Mouse (Mus musculus) G1E (cell line): Measurements from ENCODE around the gene Radil.

ENCODE experiments used
- CTCF ChIP-seq: IDR thresholded peaks from 2 replicates; pipeline ENCODE4 v1.5.1; 2012; ENCODE audit warnings: low read depth, low read length, inconsistent platforms, mixed read lengths
- GATA1 ChIP-seq: IDR thresholded peaks from 2 replicates; pipeline ENCODE4 v1.6.1; 2012; ENCODE audit warnings: borderline replicate concordance, low read length, inconsistent platforms, mixed read lengths
- GATA2 ChIP-seq: IDR thresholded peaks from 2 replicates; pipeline ENCODE4 v1.6.1; 2012; ENCODE audit warnings: low read depth, low read length, inconsistent platforms, borderline replicate concordance
- POLR2AphosphoS5 ChIP-seq: IDR thresholded peaks from 2 replicates; pipeline ENCODE4 v1.6.1; 2012; ENCODE audit warnings: low read depth, low read length, inconsistent platforms; ENCODE audit not compliant: insufficient replicate concordance
- TAL1 ChIP-seq: conservative IDR thresholded peaks from 2 replicates; pipeline ENCODE4 v1.6.1; 2012; ENCODE audit warnings: low read depth, low read length, inconsistent platforms, mixed read lengths

DNA sequence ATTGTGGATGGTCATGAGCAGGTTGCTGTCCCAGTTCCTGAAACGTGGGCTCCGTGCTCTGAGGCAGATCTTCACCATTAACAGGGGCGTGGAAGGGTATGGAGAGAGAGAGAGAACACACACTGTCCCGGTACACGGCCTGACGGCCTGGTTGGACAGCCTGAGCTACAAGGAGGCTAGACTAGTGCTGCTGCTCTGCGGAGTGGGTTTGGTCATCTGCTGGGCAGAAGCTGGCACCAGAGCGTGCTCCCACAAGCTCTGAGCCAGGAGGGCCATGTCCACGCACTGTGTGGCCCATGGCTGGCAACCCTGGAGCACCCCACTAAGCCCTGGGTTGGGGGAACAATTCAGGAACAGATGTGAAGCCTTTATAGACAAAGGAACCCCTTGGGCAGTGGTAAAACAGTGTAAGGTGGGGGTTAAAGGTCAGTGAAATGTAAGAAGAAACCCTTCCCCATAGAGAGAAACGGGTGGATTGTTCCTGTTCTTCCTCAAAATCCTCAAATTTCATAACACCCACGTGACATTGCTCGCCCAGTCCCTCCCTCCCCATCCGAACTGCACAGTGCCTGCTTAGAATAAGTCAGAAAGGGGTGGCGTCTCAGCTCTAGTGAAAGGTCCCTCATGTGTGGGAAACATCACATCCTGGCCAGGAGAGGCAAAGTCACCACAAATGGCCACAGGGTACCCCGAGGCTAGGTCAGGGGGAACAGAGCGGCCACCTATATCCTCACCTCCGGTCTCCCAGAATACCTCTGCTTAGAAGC, 91.9 kb downstream of the Radil start:
- no peak for TF ChIP-seq GATA1
- no peak for TF ChIP-seq CTCF
- no peak for TF ChIP-seq TAL1
- no peak for TF ChIP-seq GATA2
- TF ChIP-seq POLR2AphosphoS5: no peak
